Comparison of ENCODE assay signal across 8 mouse cellular contexts in the genomic region with DNA sequence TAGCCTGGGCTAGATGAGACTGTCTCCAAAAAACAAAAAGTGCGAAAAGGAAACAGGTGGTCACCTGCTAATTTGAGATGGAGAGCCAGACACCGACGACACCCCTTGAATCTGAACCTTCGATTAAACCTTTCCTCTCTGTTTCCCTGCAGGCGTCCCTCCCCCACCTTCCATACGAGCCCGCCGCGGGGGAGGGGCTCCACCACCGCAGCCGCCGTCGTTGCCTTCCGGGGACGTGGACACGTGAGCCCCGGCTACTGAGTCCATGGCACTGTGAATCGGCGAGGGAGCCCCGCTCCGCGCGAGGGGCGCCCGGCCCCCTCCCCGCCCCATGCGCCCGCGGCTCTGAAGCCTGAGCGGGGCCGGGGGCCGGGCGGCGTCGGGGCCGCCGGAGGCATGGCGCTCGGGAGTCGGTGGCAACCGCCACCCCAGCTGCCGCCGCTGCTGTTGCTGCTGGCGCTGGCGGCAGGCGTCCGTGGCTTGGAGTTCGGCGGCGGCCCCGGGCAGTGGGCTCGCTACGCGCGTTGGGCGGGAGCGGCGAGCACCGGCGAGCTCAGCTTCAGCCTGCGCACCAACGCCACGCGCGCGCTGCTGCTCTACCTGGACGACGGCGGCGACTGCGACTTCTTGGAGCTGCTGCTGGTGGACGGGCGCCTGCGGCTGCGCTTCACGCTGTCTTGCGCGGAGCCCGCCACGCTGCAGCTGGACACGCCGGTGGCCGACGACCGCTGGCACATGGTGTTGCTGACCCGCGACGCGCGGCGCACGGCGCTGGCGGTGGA. TPM values are rescaled to one million over a fixed set of nuclear protein-coding genes. Genes with fewer than 3 reads are reported as not detected.
A peak's percentile ranks its signal among the peaks of the same experiment; 100 is the strongest.
DNase-seq lines count a peak whose midpoint lies in the region; ATAC-seq and TF ChIP-seq lines count a peak whose summit lies in the region.

No protein-coding gene starts in this region.

- H3K4me1 ChIP-seq in hindbrain, embryonic 12.5 days = peaks cover 70% of the 10 kb centered on the region
- peaks cover 17% of the 10 kb centered on the region for H3K4me1 ChIP-seq in liver, embryonic 15.5 days (replicated peaks)

- peak; percentile 60 for DNase-seq in gastrocnemius, adult 2 months
- DNase-seq in gastrocnemius, postnatal 25 days = no peak
- peak; percentile 56 for DNase-seq in adrenal gland, postnatal 25 days
- peak; percentile 40 for DNase-seq in ovary, postnatal 14 days (ENCODE audit: low spot score)
- no peak for DNase-seq in T-cell, adult 2 months (ENCODE audit: low spot score)
- DNase-seq in natural killer cell, adult 2 months (ENCODE audit: low spot score in 2 of 2) = no peak

- peak overlapping the region; percentile 67 for H3K4me2 ChIP-seq in hindbrain, embryonic 12.5 days (replicated peaks)
- H3K4me2 ChIP-seq in liver, embryonic 15.5 days = peak overlapping the region; percentile 40

- intact Hi-C loops in gastrocnemius, adult 2 months (cut with DNase I) = no loop called here

- no peaks in the 10 kb centered on the region for H3K9me3 ChIP-seq in hindbrain, embryonic 12.5 days (replicated peaks)
- no peaks in the 10 kb centered on the region for H3K9me3 ChIP-seq in liver, embryonic 15.5 days (replicated peaks)

- H3K4me3 ChIP-seq in gastrocnemius, adult 2 months = peak overlapping the region; percentile 40
- peak overlapping the region; percentile 37 for H3K4me3 ChIP-seq in hindbrain, embryonic 12.5 days
- peak overlapping the region; percentile 10; the same call in 1 of the 2 replicates for H3K4me3 ChIP-seq in liver, embryonic 15.5 days (replicated peaks)

- TF ChIP-seq CTCF in gastrocnemius, adult 2 months (IDR thresholded peaks at IDR 0.05) = no peak

- H3K9ac ChIP-seq in hindbrain, embryonic 12.5 days = peak overlapping the region; percentile 54
- H3K9ac ChIP-seq in liver, embryonic 15.5 days = no peak overlapping the region

- H3K27ac ChIP-seq in gastrocnemius, adult 2 months = no peak overlapping the region
- no peak overlapping the region for H3K27ac ChIP-seq in hindbrain, embryonic 12.5 days
- no peak overlapping the region for H3K27ac ChIP-seq in liver, embryonic 15.5 days (replicated peaks)

- H3K27me3 ChIP-seq in hindbrain, embryonic 12.5 days = peaks cover 58% of the 10 kb centered on the region
- peaks cover 92% of the 10 kb centered on the region for H3K27me3 ChIP-seq in liver, embryonic 15.5 days

- WGBS in hindbrain, embryonic 12.5 days = 1% methylated on average over 87 of the region's 94 CpGs
- 2% methylated on average over 94 of the region's 94 CpGs for WGBS in liver, embryonic 15.5 days (ENCODE audit: insufficient replicate concordance)

- no peak for ATAC-seq in hindbrain, embryonic 12.5 days (ENCODE audit: low FRiP score)
- no peak for ATAC-seq in liver, embryonic 15.5 days (ENCODE audit: insufficient read depth)

- peaks cover 11% of the 10 kb centered on the region; the same call in 1 of the 2 replicates for H3K36me3 ChIP-seq in hindbrain, embryonic 12.5 days
- H3K36me3 ChIP-seq in liver, embryonic 15.5 days (replicated peaks) = no peaks in the 10 kb centered on the region

RNA-seq across cellular contexts. Expression of gene Nrxn2, which starts 9.3 kb away (rescaled TPM):
- total RNA-seq in gastrocnemius, adult 2 months (2021) = 1 to 10 TPM in 1 of 2 experiments, under 1 TPM in 1; 0.77 to 2.0 TPM
- total RNA-seq in gastrocnemius, postnatal 25 days (2021) = 1 to 10 TPM in 1 of 2 experiments, under 1 TPM in 1; 0.91 to 1.4 TPM
- total RNA-seq in adrenal gland, postnatal 25 days (2021) = 11.1 and 12.7 TPM in 2 replicates
- polyA plus RNA-seq in hindbrain, embryonic 12.5 days (2016; fragmentation: Nextera tagmentation; extraction: Ambion mirVana) = 21.3 and 23.0 TPM in 2 replicates
- 0.39 and 0.51 TPM in 2 replicates for polyA plus RNA-seq in liver, embryonic 15.5 days (2015; fragmentation: Nextera tagmentation; extraction: Ambion mirVana)

RNA-seq across cellular contexts. Expression of gene Rasgrp2, which starts 28.7 kb away (rescaled TPM):
- total RNA-seq in gastrocnemius, adult 2 months (2021) = 10 to 100 TPM; 14.9 to 24.6 TPM
- 10 to 100 TPM; 16.2 to 16.4 TPM for total RNA-seq in gastrocnemius, postnatal 25 days (2021)
- 37.6 and 39.5 TPM in 2 replicates for total RNA-seq in adrenal gland, postnatal 25 days (2021)
- polyA plus RNA-seq in hindbrain, embryonic 12.5 days (2016; fragmentation: Nextera tagmentation; extraction: Ambion mirVana) = 20.0 and 23.0 TPM in 2 replicates
- 81.3 and 88.4 TPM in 2 replicates for polyA plus RNA-seq in liver, embryonic 15.5 days (2015; fragmentation: Nextera tagmentation; extraction: Ambion mirVana)

RNA-seq across cellular contexts. Expression of gene Pygm, which starts 43.6 kb away (rescaled TPM):
- over 10,000 TPM in 1 of 2 experiments, 1,000 to 10,000 TPM in 1; 6,181 to 10,031 TPM for total RNA-seq in gastrocnemius, adult 2 months (2021)
- 1,000 to 10,000 TPM; 5,552 to 6,904 TPM for total RNA-seq in gastrocnemius, postnatal 25 days (2021)
- total RNA-seq in adrenal gland, postnatal 25 days (2021) = 61.6 and 85.9 TPM in 2 replicates
- 1.8 and 3.9 TPM in 2 replicates for polyA plus RNA-seq in hindbrain, embryonic 12.5 days (2016; fragmentation: Nextera tagmentation; extraction: Ambion mirVana)
- 6.4 and 9.2 TPM in 2 replicates for polyA plus RNA-seq in liver, embryonic 15.5 days (2015; fragmentation: Nextera tagmentation; extraction: Ambion mirVana)

Comparison
In these comparisons a context has a peak if more than half of its experiments do, and no peak if none do; other contexts are left out.
1. DNase-seq: peak in gastrocnemius, adult 2 months (single experiment), adrenal gland, postnatal 25 days (single experiment) and ovary, postnatal 14 days (single experiment); none in gastrocnemius, postnatal 25 days (single experiment), T-cell, adult 2 months (single experiment) and natural killer cell, adult 2 months (0 of 2).
2. RNA of gene Pygm, which starts 43.6 kb away (total RNA-seq): 6,181 to 10,031 TPM in gastrocnemius, adult 2 months and 5,552 to 6,904 TPM in gastrocnemius, postnatal 25 days; 61.6 to 85.9 TPM in adrenal gland, postnatal 25 days; every median in the first group is over 10 times any median in the second.
3. Peak in every context shown above with its lines, with median percentiles within 50 percentile points of each other: H3K4me3 ChIP-seq.